Comparison of ENCODE assay signal across 16 mouse cellular contexts in the genomic region with DNA sequence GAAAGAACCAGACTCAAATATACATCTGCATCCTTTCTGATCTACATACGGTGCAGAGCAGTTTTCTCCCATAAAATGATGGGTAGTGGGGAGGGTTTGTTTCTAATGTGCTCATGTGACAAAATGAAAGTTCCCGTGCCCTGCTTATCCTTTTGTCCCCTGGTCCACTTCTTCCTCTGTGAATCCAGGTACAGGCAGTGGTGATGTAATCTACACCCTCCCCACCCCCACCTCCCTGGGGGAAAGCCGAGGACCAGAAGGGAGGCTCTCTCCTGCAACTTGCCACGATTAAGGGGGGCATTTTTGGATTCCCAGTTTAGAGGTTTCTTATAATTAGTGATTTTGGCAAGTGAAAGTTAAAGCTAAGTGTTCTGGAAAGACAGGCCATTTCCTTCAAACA.
"Had no signal": no experiment of that assay in that cellular context is flagged by ENCODE, and none has a peak within 500 bp of the region (broad histone marks: within the 10 kb centered on the region; RNA-seq: fewer than 3 reads in every experiment).

No protein-coding gene starts in this region.

- H3K4me3 ChIP-seq: intestine, embryonic 15.5 days; kidney, embryonic 15.5 days; liver, embryonic 13.5 days; lung, embryonic 15.5 days; megakaryocyte, embryonic 14.5 days; midbrain, embryonic 10.5 days had no signal

- H3K4me1 ChIP-seq: liver, embryonic 13.5 days; lung, embryonic 15.5 days; megakaryocyte, embryonic 14.5 days had no signal

- H3K36me3 ChIP-seq: intestine, embryonic 15.5 days; kidney, embryonic 15.5 days; liver, embryonic 13.5 days; lung, embryonic 15.5 days; midbrain, embryonic 10.5 days had no signal

- ATAC-seq: intestine, embryonic 15.5 days; midbrain, embryonic 16.5 days had no signal

- H3K4me2 ChIP-seq: intestine, embryonic 15.5 days; kidney, embryonic 15.5 days; liver, embryonic 13.5 days; lung, embryonic 15.5 days had no signal

- H3K27ac ChIP-seq: intestine, embryonic 15.5 days; kidney, embryonic 15.5 days; liver, embryonic 13.5 days; lung, embryonic 15.5 days; midbrain, embryonic 10.5 days had no signal

- H3K9me3 ChIP-seq: intestine, embryonic 15.5 days; kidney, embryonic 15.5 days; liver, embryonic 13.5 days; lung, embryonic 15.5 days; megakaryocyte, embryonic 14.5 days; midbrain, embryonic 10.5 days had no signal

- H3K27me3 ChIP-seq: lung, embryonic 15.5 days had no signal

- DNase-seq: kidney, adult 11 months; kidney, adult 8-10 months; kidney, postnatal 10 days; kidney, postnatal 36 days; left cerebral cortex, postnatal 4 days; liver, embryonic 13.5 days; lung, postnatal 10 days; lung, postnatal 36 days; thymus, adult 18-20 months; thymus, postnatal 36 days had no signal

- H3K9ac ChIP-seq: intestine, embryonic 15.5 days; kidney, embryonic 15.5 days; liver, embryonic 13.5 days; lung, embryonic 15.5 days had no signal
